43 mouse cellular contexts compared by ENCODE assay signal in genomic region chr12:76253090-76253489, GRCm38 (mm10). TPM values are rescaled to one million over a fixed set of nuclear protein-coding genes. Genes with fewer than 3 reads are reported as not detected.
"Had no signal": no experiment of that assay in that cellular context is flagged by ENCODE, and none has a peak within 500 bp of the region (broad histone marks: within the 10 kb centered on the region; RNA-seq: fewer than 3 reads in every experiment).

No protein-coding gene starts in this region.

- DNase-seq: left cerebral cortex, postnatal 4 days; liver; liver, embryonic 13.5 days; liver, postnatal 0 days; lung, adult 18-20 months; lung, adult 2 months; lung, embryonic 14.5 days; lung, postnatal 10 days; lung, postnatal 14 days; lung, postnatal 36 days; midbrain, embryonic 14.5 days had no signal

- H3K9ac ChIP-seq: limb, embryonic 12.5 days; limb, embryonic 13.5 days; limb, embryonic 15.5 days; liver, embryonic 12.5 days; liver, embryonic 13.5 days; liver, embryonic 14.5 days; liver, embryonic 15.5 days; liver, postnatal 0 days; lung, embryonic 14.5 days; lung, embryonic 15.5 days; midbrain, embryonic 12.5 days; midbrain, embryonic 13.5 days; neural tube, embryonic 12.5 days; neural tube, embryonic 13.5 days had no signal

- H3K4me3 ChIP-seq: limb, embryonic 10.5 days; limb, embryonic 12.5 days; limb, embryonic 13.5 days; limb, embryonic 15.5 days; liver, embryonic 12.5 days; liver, embryonic 13.5 days; liver, embryonic 15.5 days; lung, embryonic 15.5 days; megakaryocyte, embryonic 14.5 days; midbrain, embryonic 10.5 days; midbrain, embryonic 12.5 days; midbrain, embryonic 13.5 days; myocyte; neural tube, embryonic 12.5 days; neural tube, embryonic 13.5 days had no signal

- H3K9me3 ChIP-seq: limb, embryonic 10.5 days; limb, embryonic 12.5 days; limb, embryonic 13.5 days; limb, embryonic 15.5 days; liver, embryonic 12.5 days; liver, embryonic 13.5 days; liver, embryonic 15.5 days; lung, embryonic 15.5 days; midbrain, embryonic 10.5 days; midbrain, embryonic 12.5 days; midbrain, embryonic 13.5 days; neural tube, embryonic 12.5 days; neural tube, embryonic 13.5 days had no signal

- H3K36me3 ChIP-seq: limb, embryonic 10.5 days; limb, embryonic 12.5 days; limb, embryonic 13.5 days; limb, embryonic 15.5 days; liver, embryonic 13.5 days; liver, embryonic 15.5 days; lung, embryonic 15.5 days; midbrain, embryonic 10.5 days; midbrain, embryonic 12.5 days; midbrain, embryonic 13.5 days; neural tube, embryonic 12.5 days; neural tube, embryonic 13.5 days had no signal

- H3K4me2 ChIP-seq: limb, embryonic 12.5 days; limb, embryonic 13.5 days; limb, embryonic 15.5 days; liver, embryonic 11.5 days; liver, embryonic 12.5 days; liver, embryonic 13.5 days; liver, embryonic 15.5 days; lung, embryonic 14.5 days; lung, embryonic 15.5 days; midbrain, embryonic 12.5 days; midbrain, embryonic 13.5 days; neural tube, embryonic 12.5 days; neural tube, embryonic 13.5 days had no signal

- H3K27ac ChIP-seq: limb, embryonic 10.5 days; limb, embryonic 12.5 days; limb, embryonic 13.5 days; limb, embryonic 15.5 days; liver, embryonic 12.5 days; liver, embryonic 14.5 days; liver, embryonic 15.5 days; lung, embryonic 15.5 days; macrophage; midbrain, embryonic 10.5 days; midbrain, embryonic 12.5 days; midbrain, embryonic 13.5 days; neural tube, embryonic 12.5 days; neural tube, embryonic 13.5 days had no signal

- ATAC-seq: liver, embryonic 12.5 days; liver, postnatal 0 days; lung, postnatal 0 days; midbrain, embryonic 13.5 days; midbrain, embryonic 16.5 days had no signal

- H3K27me3 ChIP-seq: limb, embryonic 12.5 days; limb, embryonic 13.5 days; limb, embryonic 15.5 days; liver, embryonic 12.5 days; liver, embryonic 13.5 days; liver, embryonic 15.5 days; lung, embryonic 15.5 days; midbrain, embryonic 13.5 days had no signal

RNA-seq across cellular contexts. Expression of gene Tex21, which starts 6.5 kb away (rescaled TPM):
- total RNA-seq: left cerebral cortex, adult 8-10 months; left cerebral cortex, postnatal 10 days; left cerebral cortex, postnatal 14 days; left cerebral cortex, postnatal 25 days; left cerebral cortex, postnatal 36 days; left cerebral cortex, postnatal 4 days; liver, adult 2 months; megakaryocyte progenitor cell, adult 5-6 weeks; megakaryocyte, adult 5-6 weeks; midbrain, postnatal 0 days had no signal
- polyA plus RNA-seq: limb, embryonic 10.5 days; limb, embryonic 11.5 days; limb, embryonic 12.5 days; limb, embryonic 15.5 days; liver, adult 2 months; liver, embryonic 11.5 days; liver, embryonic 12.5 days; liver, embryonic 16.5 days; liver, postnatal 0 days; lung, adult 2 months; lung, embryonic 14.5 days; lung, embryonic 15.5 days; lung, embryonic 16.5 days; lung, postnatal 0 days; macrophage; midbrain, embryonic 10.5 days; midbrain, embryonic 12.5 days; midbrain, embryonic 13.5 days; midbrain, embryonic 14.5 days; midbrain, embryonic 16.5 days; midbrain, postnatal 0 days; myocyte; neural tube, embryonic 11.5 days; neural tube, embryonic 12.5 days; neural tube, embryonic 13.5 days had no signal
